Mouse (Mus musculus) erythroblast, embryonic 14.5 days (primary cell): ENCODE measurements around the gene Thap2.

Experiments used
- GATA1 ChIP-seq: IDR thresholded peaks from 2 replicates; pipeline ENCODE4 v1.6.1; 2012; ENCODE audit warnings: low read length, inconsistent platforms, mixed read lengths
- TAL1 ChIP-seq: IDR thresholded peaks from 3 replicates; pipeline ENCODE4 v1.6.1; 2012; ENCODE audit warnings: low read length, inconsistent platforms, mixed read lengths

DNA sequence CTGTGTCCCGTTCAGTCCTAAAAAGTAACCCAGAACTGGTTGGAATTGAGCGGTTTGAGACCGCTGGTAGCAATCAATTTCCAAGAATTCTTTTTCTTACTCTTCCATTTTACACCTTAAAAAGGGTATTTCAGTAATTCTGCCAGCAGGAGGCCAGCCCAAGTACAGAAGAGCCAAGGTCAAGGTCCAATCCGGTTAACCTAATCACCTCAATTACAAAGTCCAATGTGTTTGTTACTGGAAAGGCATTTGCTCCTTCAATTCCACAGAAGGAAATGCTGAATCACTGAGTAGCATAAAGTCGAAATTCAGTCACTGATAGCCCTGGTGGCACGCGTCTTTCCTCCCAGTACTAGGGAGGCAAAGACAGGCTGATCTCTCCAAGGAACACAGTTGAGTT is 25.2 kb downstream of the Thap2 start:
- TF ChIP-seq GATA1 (no peak), TAL1 (no peak)
